Mouse (Mus musculus) macrophage (primary cell): ENCODE results near the gene Ccdc116. TPM values are rescaled to one million over a fixed set of nuclear protein-coding genes. Genes with fewer than 3 reads are reported as not detected.
A peak's percentile ranks its signal among the peaks of the same experiment; 100 is the strongest.

Experiments used
- H3K27ac ChIP-seq: fragments of 350-480 bp; formaldehyde crosslinking; 2 replicates; pipeline ENCODE4 v1.9.0; 2021
- H3K36me3 ChIP-seq: fragments of 350-480 bp; formaldehyde crosslinking; 2 replicates; pipeline ENCODE4 v1.9.0; 2021; ENCODE audit errors: inconsistent target
- H3K4me3 ChIP-seq: fragments of 350-480 bp; formaldehyde crosslinking; 2 replicates; pipeline ENCODE4 v1.9.0; 2021; ENCODE audit errors: inconsistent target
- H3K79me2 ChIP-seq: fragments of 350-480 bp; formaldehyde crosslinking; 2 replicates; pipeline ENCODE4 v1.9.0; 2021; ENCODE audit errors: inconsistent target
- WGBS: methylation state at CpG from one replicate; pipeline ENCODE4 v1.1.7; 2026; ENCODE audit warnings: inconsistent platforms; ENCODE audit not compliant: missing documents; 5-methylcytosine and 5-hydroxymethylcytosine counted together
- polyA plus RNA-seq: library from polyadenylated mRNA; stranded (reverse); fragments of 250-400 nt; gene quantifications from 3 replicates; pipeline ENCODE4 v1.2.4, GENCODE M21; 2018; ENCODE audit warnings: inconsistent platforms

Ccdc116 gene
- polyA plus RNA-seq, 1 experiment from 2014 or later, result 0.03 TPM

DNA sequence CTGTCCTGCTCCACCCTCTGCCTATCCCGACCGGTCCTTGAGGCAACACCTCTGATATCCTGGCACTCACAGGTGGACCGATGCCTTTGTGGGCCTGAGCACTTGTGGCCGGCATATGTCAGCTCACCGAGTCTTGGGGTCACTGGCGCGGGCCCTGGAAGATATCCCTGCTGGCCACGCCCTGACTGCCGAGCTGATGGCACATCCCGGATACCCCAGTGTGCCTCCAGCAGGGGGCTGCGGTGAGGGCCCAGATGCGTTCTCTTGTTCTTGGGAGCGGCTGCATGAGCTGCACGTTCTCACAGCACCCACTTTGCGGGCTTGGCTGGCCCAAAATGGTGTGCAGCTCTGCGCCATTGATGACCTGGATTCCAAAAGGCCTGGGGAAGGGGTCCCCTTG is 1.1 kb upstream of the Ccdc116 start:
- Histone ChIP-seq H3K27ac (no peak overlapping the region), H3K4me3 (no peak overlapping the region), H3K36me3 (peaks cover 7% of the 10 kb centered on the region; the same call in 1 of the 2 replicates), H3K79me2 (no peaks in the 10 kb centered on the region)
- 67% methylated on average over 15 of the region's 16 CpGs for WGBS

DNA sequence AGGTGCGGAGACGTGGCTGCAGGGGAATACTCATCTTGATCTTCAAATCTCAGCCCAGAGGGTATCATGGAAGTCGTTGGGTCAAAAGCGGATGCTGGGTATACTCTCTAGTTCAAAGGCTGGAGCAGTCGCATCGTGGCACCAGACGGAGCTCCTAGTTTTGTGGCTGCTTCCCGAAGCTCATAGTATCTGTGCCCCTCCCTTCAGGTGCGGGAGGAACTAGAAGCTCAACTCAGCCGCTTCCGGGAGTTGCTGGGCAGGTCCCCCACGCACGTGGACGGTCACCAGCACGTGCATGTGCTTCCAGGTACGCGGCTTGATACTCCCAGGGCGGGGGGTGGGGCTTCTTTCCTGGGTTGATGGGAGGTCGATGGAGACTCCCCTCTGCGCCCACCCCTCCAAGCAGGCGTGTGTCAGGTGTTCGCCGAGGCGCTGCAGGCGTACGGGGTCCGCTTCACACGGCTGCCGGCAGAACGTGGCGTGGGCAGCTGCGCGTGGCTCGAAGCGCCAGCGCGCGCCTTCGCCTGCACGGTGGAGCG is 431 bp upstream of the Ccdc116 start:
- no peak overlapping the region for H3K27ac ChIP-seq

DNA sequence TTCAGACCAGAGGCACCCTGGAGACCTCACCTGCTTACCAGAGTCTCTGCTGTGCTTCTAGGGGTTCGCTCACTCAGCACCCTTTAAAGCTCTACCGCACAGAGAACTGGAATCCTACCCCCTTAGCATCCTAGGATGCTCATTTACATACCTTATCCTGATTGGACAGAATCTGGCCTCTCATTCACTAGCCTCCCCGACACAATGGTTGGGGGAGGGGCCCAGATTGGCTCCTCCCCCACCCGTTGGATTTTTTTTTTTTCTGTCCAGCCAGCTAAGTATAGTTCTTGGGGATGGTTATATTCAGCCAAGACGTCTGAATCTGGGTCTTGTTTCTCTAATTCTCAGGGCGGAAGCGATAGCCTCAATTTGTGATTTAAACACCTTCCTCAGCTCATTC is 2.7 kb downstream of the Ccdc116 start, which contains the start of gene Ydjc:
TSS of gene Ydjc (plus strand) at position 283 of the 400 bp plus-strand sequence.
- H3K4me3 ChIP-seq, result no peak within 1 kb of the TSS
- no peaks in the 10 kb centered on the region for H3K36me3 ChIP-seq
- no peaks in the 10 kb centered on the region for H3K79me2 ChIP-seq
- 48% methylated on average over 7 of the region's 7 CpGs for WGBS
- H3K27ac ChIP-seq, result no peak within 1 kb of the TSS

More for the DNA sequence above, 431 bp upstream of the Ccdc116 start:
- WGBS, result 7% methylated on average over 41 of the region's 41 CpGs
- H3K79me2 ChIP-seq, result no peaks in the 10 kb centered on the region
- peak overlapping the region; percentile 44 for H3K4me3 ChIP-seq
- H3K36me3 ChIP-seq, result 0 out of 2 replicates have a peak, but pooled peaks cover under 1% of the 10 kb centered on the region

DNA sequence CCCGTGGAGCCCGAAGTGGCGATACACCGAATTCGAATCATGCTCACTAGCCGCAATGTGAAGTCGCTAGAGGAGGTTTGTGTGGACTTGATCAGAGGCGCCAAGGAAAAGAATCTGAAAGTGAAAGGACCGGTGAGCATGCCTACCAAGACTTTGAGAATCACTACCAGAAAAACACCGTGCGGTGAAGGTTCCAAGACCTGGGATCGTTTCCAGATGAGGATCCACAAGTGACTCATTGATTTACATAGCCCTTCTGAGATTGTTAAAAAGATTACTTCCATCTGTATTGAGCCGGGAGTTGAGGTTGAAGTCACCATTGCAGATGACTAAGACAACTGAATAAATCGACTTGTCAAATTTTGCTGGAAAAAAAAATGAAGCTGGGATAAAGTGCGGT is 9.7 kb downstream of the Ccdc116 start:
- no peak overlapping the region for H3K4me3 ChIP-seq
- H3K36me3 ChIP-seq, result no peaks in the 10 kb centered on the region
- H3K27ac ChIP-seq, result no peak overlapping the region
- WGBS, result 89% methylated on average over 15 of the region's 15 CpGs
- no peaks in the 10 kb centered on the region for H3K79me2 ChIP-seq

DNA sequence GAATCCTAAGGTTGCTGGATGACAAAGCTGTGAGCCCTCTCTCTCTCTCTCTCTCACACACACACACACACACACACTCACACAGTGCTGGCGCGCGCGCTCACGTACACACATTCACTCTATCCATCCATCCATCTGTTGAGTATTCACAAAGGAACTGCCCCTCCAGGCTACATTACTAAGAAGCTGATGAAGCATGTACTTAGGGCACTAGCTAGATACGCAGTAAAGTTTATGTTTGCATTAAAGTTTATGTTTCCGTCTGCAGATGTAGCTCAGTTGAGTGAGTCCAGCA is 14.2 kb downstream of the Ccdc116 start:
- H3K79me2 ChIP-seq, result peaks cover 18% of the 10 kb centered on the region
- H3K27ac ChIP-seq, result peak overlapping the region; percentile 69
- WGBS, result 74% methylated on average over 7 of the region's 7 CpGs
- peak overlapping the region; percentile 30 for H3K4me3 ChIP-seq
- H3K36me3 ChIP-seq, result no peaks in the 10 kb centered on the region

DNA sequence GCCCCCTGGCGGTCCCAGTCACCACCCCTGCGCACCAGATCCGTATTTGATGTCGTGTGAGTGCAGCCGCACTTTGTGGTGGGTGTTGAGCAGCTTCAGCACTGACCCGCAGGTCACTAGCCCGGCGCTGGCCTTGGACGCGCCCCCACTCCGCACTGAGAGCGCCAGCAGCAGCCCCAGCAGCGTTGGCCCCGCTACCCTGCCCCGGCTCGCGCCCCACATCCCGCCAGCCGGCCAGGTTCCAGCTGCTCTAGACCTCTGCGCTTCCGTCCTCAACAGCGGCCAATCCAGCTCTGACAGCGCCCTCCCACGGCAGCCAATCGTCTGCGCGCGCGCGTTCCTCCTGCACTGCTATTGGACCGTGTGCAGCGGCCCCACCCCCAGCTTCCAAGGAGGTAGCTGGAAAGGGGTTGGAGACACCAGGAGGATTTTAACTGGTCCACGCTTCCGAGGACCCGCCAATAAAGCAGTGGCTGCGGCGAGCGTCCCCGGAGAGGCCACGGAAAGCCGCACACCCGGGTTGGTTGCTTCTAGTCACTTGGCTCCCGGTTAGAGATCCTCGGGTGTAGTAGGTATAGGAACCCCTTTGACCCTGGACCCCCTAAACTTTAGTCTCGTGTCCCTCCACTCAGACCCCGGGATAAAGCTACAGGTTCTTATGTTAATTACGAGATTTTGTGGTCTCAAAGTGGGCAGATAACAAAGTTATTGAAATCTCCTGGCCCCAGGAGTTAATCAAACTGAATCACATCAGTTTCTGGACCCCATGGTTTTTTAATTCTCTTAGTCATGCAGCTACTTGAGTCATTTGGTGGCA is 14.7 kb downstream of the Ccdc116 start, which contains the start of gene Sdf2l1:
TSS of gene Sdf2l1 (minus strand) at position 295 of the 817 bp plus-strand sequence.
- under 1% methylated on average over 43 of the region's 47 CpGs for WGBS
- Histone ChIP-seq H3K36me3 (no peaks in the 10 kb centered on the region), H3K79me2 (peaks cover 18% of the 10 kb centered on the region), H3K27ac (peak within 1 kb of the TSS; percentile 69), H3K4me3 (peak within 1 kb of the TSS; percentile 96)

DNA sequence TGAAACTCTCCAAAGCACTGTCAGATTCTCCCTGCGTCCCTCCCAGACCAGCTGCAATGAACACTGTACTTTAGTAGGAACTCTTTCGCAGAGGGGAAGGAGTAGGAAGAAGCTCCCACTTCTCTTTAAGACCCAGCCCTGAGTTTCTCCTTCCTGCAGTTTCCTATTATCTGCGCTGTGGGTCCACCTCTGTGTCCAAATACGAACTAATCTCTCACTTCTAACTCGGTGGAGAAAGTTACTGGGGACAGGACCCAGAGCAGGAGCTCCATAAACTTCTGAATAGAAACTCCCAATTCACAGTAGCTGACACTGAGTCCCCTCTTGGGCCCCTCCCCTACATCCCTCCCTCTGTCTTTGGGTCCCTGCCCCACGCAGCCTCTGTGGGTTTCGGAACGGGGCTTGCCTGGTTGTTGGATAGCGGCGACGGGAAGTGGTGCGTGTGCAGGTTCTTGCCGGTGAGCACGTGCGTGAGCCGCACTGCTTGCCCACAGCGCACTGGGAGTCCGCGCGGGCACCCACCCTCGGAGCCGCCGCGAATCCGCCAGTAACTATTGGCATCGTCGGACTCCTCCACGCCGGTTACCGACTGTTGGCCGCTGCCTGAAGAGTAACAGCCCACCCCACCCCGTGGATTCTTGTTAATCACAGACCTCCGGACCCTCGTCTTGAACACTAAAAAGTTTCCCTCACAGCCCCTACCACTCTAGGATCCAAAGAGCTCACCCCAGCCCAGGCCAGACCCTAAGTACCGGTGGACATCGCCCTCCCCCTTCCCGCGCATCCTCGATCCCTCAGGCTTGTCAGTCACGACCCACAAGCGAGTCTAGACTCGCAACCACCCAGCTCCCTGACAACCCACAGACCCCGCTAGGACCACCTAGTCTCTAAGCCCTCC is 15.6 kb downstream of the Ccdc116 start:
- H3K27ac ChIP-seq, result peak overlapping the region; percentile 67
- H3K79me2 ChIP-seq, result peaks cover 18% of the 10 kb centered on the region
- no peaks in the 10 kb centered on the region for H3K36me3 ChIP-seq
- H3K4me3 ChIP-seq, result peak overlapping the region; percentile 96
- WGBS, result 1% methylated on average over 40 of the region's 43 CpGs

DNA sequence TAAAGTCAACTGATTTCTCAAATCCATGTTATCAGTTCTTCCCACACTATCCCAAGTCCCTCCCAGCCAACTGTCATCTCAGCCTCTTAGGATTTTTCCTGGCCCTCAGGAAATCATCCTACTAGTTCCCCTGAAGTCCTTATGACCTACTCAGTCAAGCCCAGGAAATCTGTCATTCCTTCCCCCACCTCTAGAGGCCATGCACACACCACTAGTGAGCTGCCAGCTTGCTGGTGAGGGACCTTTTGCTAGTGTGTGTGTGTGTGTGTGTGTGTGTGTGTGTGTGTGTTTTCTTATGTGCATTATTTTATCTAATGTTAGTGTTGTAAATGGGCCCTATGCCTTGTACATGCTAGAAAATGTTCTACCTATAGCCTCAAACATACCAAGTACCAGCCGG is 19.7 kb downstream of the Ccdc116 start:
- no peak overlapping the region for H3K27ac ChIP-seq
- H3K36me3 ChIP-seq, result no peaks in the 10 kb centered on the region
- H3K4me3 ChIP-seq, result no peak overlapping the region
- 91% methylated on average over 1 of the region's 1 CpGs for WGBS
- H3K79me2 ChIP-seq, result peaks cover 18% of the 10 kb centered on the region

DNA sequence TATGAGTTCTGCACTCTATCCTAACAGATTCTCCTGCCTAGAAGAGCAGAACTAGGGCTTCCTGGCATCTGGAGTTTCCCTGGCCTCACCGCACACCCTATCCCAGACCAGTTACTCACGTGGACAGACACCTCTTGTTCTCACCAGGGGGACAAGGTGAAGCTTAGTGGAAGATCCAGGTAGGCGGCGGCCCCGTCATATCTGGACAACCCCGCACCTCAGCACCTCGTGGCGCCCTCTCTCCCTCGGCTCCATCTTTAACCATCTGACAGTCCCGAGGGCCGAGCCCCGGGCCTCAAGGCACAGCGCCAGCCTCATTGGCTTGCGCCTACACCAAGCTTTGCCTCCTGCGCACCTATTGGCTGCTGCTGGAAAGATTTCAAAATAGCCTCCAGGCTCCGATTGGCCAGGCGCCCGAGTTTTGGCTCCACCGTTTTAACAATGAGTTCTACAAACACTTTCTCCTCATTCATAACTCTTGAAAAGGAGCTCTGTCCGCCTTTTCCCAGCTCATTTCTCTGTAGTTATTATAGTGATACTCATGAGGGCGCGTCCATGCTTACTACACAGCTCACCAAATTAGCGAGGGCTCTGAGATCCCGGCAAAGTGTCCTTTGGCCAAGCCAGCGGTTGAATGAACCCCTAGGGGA is 22.0 kb downstream of the Ccdc116 start, which contains the start of gene 2610318N02Rik:
TSS of gene 2610318N02Rik (minus strand) at position 297 of the 650 bp plus-strand sequence.
- H3K79me2 ChIP-seq, result no peaks in the 10 kb centered on the region
- 2% methylated on average over 25 of the region's 25 CpGs for WGBS
- no peaks in the 10 kb centered on the region for H3K36me3 ChIP-seq
- peak within 1 kb of the TSS; percentile 17; the same call in 1 of the 2 replicates for H3K27ac ChIP-seq
- peak within 1 kb of the TSS; percentile 55 for H3K4me3 ChIP-seq

DNA sequence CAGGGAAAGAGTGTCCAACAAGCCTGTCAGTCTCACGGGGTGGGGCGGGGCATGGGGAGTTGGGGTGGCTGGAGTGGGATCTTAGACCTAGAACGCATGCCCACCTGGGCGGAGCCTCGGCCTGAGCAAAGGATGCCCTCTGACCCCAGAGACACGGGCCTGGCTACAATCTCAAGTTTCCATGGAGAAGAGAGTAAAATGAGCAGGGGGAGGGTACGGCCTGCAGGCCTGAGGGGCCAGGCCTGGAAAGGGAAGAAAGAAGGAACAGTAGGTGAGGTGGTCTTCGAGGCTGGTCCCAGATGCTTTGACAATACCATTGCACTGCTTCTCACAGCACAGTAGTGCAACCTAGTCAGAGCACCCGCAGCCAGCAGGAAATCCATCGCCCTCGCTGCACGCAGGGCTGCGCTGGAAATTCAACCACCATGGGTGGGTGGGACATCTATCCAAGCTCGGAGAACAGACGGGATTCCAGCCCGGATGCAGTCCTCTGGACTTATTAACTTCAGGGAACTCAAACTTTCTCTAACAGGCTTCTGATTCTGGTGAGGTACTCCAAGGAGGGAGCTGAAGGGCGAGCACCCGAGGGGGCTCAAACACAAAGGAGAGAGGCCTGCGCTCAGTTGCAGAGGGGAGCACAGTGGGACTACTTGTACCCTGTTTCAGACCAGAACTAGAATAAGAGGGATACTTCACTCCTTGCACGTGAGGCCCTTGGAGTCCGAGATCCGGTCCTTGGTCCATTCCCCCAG is 22.7 kb downstream of the Ccdc116 start:
- H3K36me3 ChIP-seq, result no peaks in the 10 kb centered on the region
- WGBS, result 33% methylated on average over 22 of the region's 22 CpGs
- H3K27ac ChIP-seq, result peak overlapping the region; percentile 17; the same call in 1 of the 2 replicates
- H3K4me3 ChIP-seq, result peak overlapping the region; percentile 55
- no peaks in the 10 kb centered on the region for H3K79me2 ChIP-seq

DNA sequence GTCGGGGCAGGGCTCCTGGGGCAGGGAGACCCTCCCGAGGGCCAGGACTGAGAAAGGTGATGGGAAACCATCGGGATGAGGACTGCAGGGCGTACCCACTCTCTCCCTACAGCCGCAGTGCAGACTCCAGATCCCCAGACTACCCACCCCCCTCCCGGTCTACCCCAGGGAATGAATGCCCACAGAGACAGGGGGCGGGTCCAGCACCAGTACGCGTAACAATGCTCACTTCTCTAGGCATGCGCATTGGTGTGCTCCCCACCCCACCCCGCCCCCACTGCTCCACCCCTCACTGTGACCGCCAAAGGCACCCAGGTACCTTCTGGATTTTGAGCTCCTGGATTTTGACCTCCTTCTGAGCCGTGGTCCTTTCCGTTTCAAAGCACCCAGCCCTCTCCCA is 25.5 kb downstream of the Ccdc116 start:
- Histone ChIP-seq H3K27ac (no peak overlapping the region), H3K36me3 (no peaks in the 10 kb centered on the region), H3K79me2 (no peaks in the 10 kb centered on the region), H3K4me3 (no peak overlapping the region)
- WGBS, result 96% methylated on average over 13 of the region's 14 CpGs

DNA sequence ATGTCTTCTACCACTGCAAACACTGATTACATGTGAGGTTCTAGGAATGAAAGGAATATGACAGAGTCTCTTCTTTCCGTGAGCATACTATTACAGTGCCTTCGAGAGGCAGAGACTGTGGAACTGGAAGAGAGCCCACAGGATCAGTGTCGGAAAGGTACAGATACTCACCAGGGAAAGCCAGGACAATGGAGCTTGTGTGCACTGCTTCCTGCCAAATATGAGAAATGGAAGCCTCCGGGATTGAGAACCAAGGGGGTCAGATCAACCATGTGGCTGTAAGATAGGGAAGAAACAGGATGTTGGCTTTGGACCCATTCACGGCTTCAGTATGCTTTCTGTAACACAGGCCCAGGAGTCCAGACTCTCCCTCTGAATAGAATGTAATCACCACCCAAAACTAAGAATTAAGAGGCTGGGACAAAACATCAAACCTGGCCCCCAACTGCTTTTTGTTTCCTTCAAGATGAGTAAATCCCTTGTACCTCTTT is 29.7 kb downstream of the Ccdc116 start:
- 93% methylated on average over 5 of the region's 5 CpGs for WGBS
- Histone ChIP-seq H3K27ac (no peak overlapping the region), H3K4me3 (no peak overlapping the region), H3K79me2 (no peaks in the 10 kb centered on the region), H3K36me3 (no peaks in the 10 kb centered on the region)
